Mouse (Mus musculus) neural tube, postnatal 0 days (tissue): ENCODE data around the gene Sdccag8. TPM values are rescaled to one million over a fixed set of nuclear protein-coding genes. Genes with fewer than 3 reads are reported as not detected.

Experiments
- microRNA counts: library from miRNA; unstranded; fragments of <30 nt; microRNA quantifications from one replicate; lab custom pipeline; 2015
- microRNA-seq: library from miRNA; unstranded; fragments of <30 nt; microRNA quantifications from one replicate; pipeline ENCODE4, GENCODE M21; 2016
- polyA plus RNA-seq: library from polyadenylated mRNA; unstranded; fragments of >200 nt; fragmentation: Nextera tagmentation; extraction: Ambion mirVana; gene quantifications from 2 replicates; pipeline ENCODE4 v1.2.1, GENCODE M21; 2015

Sdccag8 gene
- polyA plus RNA-seq = 19.7 and 22.1 TPM in 2 replicates

DNA sequence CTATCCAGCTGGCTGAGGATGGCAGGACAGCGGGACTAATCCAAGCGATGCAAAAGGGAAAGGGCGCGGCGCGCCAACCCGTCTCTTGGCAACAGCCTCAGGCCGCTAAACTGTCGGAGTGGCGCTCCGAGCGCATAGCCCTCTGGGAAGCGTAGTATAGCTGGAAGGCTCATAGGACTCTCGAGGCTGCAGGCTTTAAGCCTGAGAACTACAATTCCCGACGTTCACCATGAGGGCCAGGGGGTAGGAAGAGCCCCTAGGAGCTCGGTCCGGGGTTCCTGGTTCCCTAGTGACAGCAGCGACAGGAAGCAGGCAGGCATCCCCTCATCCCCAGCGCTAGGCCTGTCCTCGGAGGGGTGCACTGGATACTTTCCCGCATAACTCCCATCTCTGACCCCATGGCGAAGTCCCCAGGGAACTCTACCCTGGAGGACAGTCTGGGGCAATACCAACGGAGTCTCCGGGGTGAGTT is at the start of gene Sdccag8:
Gene Sdccag8 (plus strand): TSS at position 70 of the 472 bp plus-strand sequence.

DNA sequence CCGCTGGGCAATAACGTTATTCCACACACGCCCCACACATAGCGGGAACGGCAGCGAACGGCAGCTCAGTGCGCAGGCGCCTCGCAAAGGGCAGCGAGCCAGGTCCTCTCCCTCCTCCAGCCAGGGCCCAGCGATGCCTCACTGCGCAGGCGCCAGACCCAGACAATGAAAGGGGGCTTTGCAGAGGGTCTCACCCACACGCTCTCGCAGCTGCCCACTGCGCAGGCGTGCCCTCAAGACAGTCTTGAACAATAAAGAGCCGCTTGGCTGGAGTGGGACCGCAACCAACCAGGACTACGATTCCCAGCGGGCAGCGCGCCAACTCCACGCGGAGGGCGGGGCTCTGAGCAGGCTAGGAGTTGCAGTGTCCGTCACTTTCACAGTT is 432 bp upstream of the Sdccag8 start, which contains the start of gene Cep170:
Gene Cep170 (minus strand): TSS at position 32 of the 385 bp plus-strand sequence.

MicroRNAs within 50 kb of the gene (microRNA counts, 519-probe panel; counts per million panel counts)
- microRNA mmu-miR-350 (lab: Ali Mortazavi, UCI) = 5,288 counts per million, percentile 66 among the panel's probes with 10 or more counts

Small RNA genes lying within 50 kb of the gene (microRNA-seq; reads per million reads assigned to microRNA genes)
- gene Gm25993 = not detected
- 254 reads per million, percentile 57 among the genes with 10 or more reads in this experiment for gene Mir350

Other genes starting within 250 kb of the Sdccag8 start
- 67.3 and 68.6 TPM in 2 replicates for gene Cep170, start 593 bp upstream of the Sdccag8 start, polyA plus RNA-seq